Mouse (Mus musculus) intestine, postnatal 0 days (tissue): ENCODE measurements around the gene Pnkd. TPM values are rescaled to one million over a fixed set of nuclear protein-coding genes. Genes with fewer than 3 reads are reported as not detected.

Experiments used
- ATAC-seq: fragments of 200-750 bp; cut with Nextera tagmentation; 2 replicates; pipeline ENCODE4 v1.8.0; 2017; ENCODE audit warnings: mild to moderate bottlenecking, moderate TSS enrichment, moderate library complexity
- H3K27ac ChIP-seq: fragments of 300-500 bp; sonication (generic); 2 replicates; pipeline ENCODE4 v1.5.1; 2014; ENCODE audit warnings: mild to moderate bottlenecking, low read depth, low read length, moderate library complexity
- H3K27me3 ChIP-seq: fragments of 300-500 bp; sonication (generic); replicated peaks from 2 replicates; pipeline ENCODE4 v1.6.1; 2014; ENCODE audit warnings: low read length, mixed read lengths; ENCODE audit not compliant: control insufficient read depth, insufficient read depth
- H3K36me3 ChIP-seq: fragments of 300-500 bp; sonication (generic); 2 replicates; pipeline ENCODE4 v1.6.1; 2014; ENCODE audit warnings: mild to moderate bottlenecking, moderate library complexity; ENCODE audit not compliant: control insufficient read depth, insufficient read depth
- H3K4me1 ChIP-seq: fragments of 300-500 bp; sonication (generic); replicated peaks from 2 replicates; pipeline ENCODE4 v1.6.1; 2014; ENCODE audit warnings: antibody characterized with exemption, low read length, mixed read lengths; ENCODE audit not compliant: control insufficient read depth, insufficient read depth
- H3K4me2 ChIP-seq: fragments of 300-500 bp; sonication (generic); replicated peaks from 2 replicates; pipeline ENCODE4 v1.6.1; 2014; ENCODE audit warnings: low read depth, mild to moderate bottlenecking, moderate library complexity
- H3K4me3 ChIP-seq: fragments of 300-500 bp; sonication (generic); 2 replicates; pipeline ENCODE4 v1.5.1; 2014; ENCODE audit warnings: low read depth, low read length
- H3K9ac ChIP-seq: fragments of 300-500 bp; sonication (generic); 2 replicates; pipeline ENCODE4 v1.6.1; 2014; ENCODE audit warnings: mild to moderate bottlenecking, low read depth, low read length
- H3K9me3 ChIP-seq: fragments of 300-500 bp; sonication (generic); 2 replicates; pipeline ENCODE4 v1.6.1; 2016; ENCODE audit warnings: mixed run types; ENCODE audit not compliant: control insufficient read depth
- CTCF ChIP-seq: sonication (generic); IDR thresholded peaks from 2 replicates; pipeline ENCODE4 v1.5.1; 2016; ENCODE audit warnings: low read depth, mild to moderate bottlenecking, control low read depth, antibody characterized with exemption, moderate library complexity
- whole genome bisulfite sequencing: fragments of 180-500 bp; shearing (Covaris S2); extraction: QIAGEN DNeasy Blood & Tissue Kit; methylation state at CpG from one replicate; pipeline ENCODE4 v1.1.7; 2014; 5-methylcytosine and 5-hydroxymethylcytosine counted together
- polyA plus RNA-seq: library from polyadenylated mRNA; unstranded; fragments of >200 nt; fragmentation: Nextera tagmentation; extraction: Ambion mirVana; gene quantifications from 2 replicates; pipeline ENCODE4 v1.2.1, GENCODE M21; 2015

Gene Pnkd
- polyA plus RNA-seq = 103 and 107 TPM in 2 replicates

DNA sequence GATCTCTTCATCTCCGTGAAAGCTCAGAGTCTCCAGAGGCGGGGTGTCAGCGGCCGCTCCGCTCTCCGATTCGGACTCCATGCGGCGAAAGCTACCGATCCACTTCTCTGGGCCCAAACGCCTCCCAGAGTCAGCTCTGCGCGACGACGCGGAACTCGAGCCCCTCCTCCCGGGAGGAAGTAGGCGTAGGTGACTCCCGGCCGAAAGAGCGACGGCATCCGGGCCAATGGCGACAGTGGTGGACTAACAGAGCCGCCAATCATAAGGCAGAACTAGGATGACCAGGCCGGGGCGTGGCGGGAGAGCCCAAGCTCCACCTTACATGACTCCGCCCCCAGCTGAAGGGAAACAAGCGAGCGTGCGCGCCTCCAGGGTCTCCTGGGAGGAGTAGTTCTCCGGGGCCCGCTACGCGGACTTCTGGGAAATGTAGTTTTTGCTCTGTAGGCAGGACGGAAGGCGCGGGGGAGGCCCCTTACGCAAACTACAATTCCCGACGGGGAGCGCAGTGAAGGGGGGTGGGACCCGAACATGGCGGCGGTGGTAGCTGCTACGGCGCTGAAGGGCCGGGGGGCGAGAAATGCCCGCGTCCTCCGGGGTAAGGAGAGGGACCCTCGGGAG is at the start of gene Pnkd, which contains the start of gene Aamp:
Gene Pnkd, plus strand, starts transcription at position 388 of the 618 bp plus-strand sequence.
Gene Aamp, minus strand, starts transcription at position 196 of the 618 bp plus-strand sequence.
- H3K27me3 ChIP-seq = no peaks in the 10 kb centered on the region
- peak within 1 kb of the TSS; percentile 89 for H3K27ac ChIP-seq
- peak; percentile 97 for ATAC-seq
- peak within 1 kb of the TSS; percentile 76 for H3K4me3 ChIP-seq
- peaks cover 52% of the 10 kb centered on the region for H3K36me3 ChIP-seq
- peaks cover 4% of the 10 kb centered on the region; the same call in 1 of the 2 replicates for H3K4me1 ChIP-seq
- H3K4me2 ChIP-seq = peak within 1 kb of the TSS; percentile 86
- WGBS = under 1% methylated on average over 56 of the region's 56 CpGs
- peak; percentile 56 for TF ChIP-seq CTCF
- no peaks in the 10 kb centered on the region for H3K9me3 ChIP-seq
- peak within 1 kb of the TSS; percentile 60 for H3K9ac ChIP-seq

DNA sequence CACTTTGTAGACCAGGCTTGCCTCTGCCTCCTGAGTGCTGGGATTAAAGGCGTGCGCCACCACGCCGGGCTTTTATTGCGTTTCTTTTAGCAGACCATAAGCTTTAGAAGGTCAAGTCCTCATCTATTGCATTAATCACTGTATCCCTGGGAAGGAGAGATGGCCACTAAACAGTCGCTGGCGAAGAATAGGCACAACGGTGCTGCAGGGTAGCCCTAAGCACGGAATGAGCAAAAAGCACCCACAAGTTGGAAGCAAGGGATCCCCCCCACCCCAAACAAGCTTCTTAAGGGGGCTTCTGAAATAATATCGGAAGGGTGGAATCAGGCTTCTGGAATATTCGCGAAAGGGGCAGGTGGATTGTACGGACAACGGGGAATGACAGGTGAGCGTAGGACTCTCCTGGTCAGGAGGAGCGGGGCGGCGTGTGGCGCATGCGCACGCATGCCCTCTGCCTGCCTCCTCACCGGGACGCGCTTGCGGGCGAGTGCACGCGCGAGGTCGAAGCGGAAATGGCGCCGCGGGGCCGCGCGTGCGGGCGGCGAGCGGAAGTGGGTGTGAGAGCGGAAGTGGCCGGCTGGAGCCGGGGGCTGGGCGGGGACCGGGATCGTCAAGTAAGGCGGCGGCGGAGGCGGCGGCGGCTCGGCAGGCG is 48.7 kb upstream of the Pnkd start, which contains the start of gene Arpc2:
Gene Arpc2, plus strand, starts transcription at position 147 of the 652 bp plus-strand sequence.
- Histone ChIP-seq H3K9me3 (no peaks in the 10 kb centered on the region), H3K9ac (peak within 1 kb of the TSS; percentile 97), H3K4me1 (peaks cover 18% of the 10 kb centered on the region), H3K4me3 (peak within 1 kb of the TSS; percentile 100), H3K27me3 (no peaks in the 10 kb centered on the region), H3K27ac (peak within 1 kb of the TSS; percentile 98), H3K4me2 (peak within 1 kb of the TSS; percentile 67), H3K36me3 (no peaks in the 10 kb centered on the region)
- 1% methylated on average over 54 of the region's 55 CpGs for WGBS
- peak; percentile 93 for ATAC-seq
- TF ChIP-seq CTCF = no peak

DNA sequence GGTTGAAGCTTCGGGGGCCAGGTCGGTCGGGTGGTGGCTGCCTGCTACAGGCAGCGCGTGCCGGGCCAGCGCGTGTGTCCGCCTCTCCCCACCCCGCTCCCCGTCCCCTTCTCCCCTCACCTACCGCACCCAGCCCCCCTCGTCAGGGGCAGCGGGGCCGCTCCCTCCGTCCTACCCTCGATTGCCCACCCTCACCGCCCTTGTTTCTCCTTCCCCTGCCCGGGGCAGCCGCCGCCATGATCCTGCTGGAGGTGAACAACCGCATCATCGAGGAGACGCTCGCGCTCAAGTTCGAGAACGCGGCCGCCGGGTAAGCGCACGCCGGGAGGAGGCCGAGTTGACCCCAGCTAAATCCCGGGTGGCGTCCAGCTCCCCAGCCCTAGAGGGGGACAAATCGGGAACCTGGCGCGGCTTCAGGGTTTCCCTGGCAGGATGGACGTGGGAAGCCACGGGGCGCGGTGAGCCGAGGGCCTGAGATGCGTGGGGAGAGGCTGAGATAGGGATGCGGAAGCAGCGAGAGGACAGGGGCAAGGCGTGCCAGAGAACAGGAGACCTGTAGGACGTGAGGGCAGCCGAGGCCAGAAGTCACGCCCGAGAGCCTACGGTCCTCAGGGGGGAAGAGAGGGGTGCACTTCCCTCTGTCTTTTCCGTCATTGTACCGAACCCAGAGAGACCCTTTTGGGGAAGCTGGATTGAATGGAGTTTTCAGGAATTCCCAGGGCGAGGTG is 48.0 kb upstream of the Pnkd start:
- H3K4me3 ChIP-seq = peak overlapping the region; percentile 100
- under 1% methylated on average over 54 of the region's 57 CpGs for WGBS

DNA sequence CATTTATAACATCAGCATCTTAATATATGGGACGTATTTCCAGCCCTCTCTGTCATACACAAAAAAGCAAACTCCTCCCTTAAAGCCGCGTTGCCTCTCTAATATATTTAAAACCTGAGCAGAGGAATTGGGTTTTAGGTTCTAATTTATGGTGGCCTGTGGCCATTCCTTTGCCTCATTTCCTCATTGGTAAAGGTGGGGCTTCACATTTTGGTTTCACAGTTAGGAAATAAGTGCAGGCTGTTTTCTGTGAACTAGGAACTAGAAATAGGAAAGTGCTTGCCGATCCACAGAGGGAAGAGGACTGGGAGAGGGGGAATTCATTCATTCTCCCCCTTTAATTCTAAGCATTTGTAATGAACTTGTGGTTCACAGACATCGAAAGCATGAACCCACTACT is 47.1 kb upstream of the Pnkd start:
- peak overlapping the region; percentile 67 for H3K4me2 ChIP-seq
- H3K9ac ChIP-seq = peak overlapping the region; percentile 97
- peaks cover 18% of the 10 kb centered on the region for H3K4me1 ChIP-seq
- no peaks in the 10 kb centered on the region for H3K9me3 ChIP-seq
- WGBS = 10% methylated on average over 5 of the region's 5 CpGs
- H3K36me3 ChIP-seq = no peaks in the 10 kb centered on the region
- H3K27ac ChIP-seq = no peak overlapping the region
- H3K27me3 ChIP-seq = no peaks in the 10 kb centered on the region
- no peak for TF ChIP-seq CTCF
- H3K4me3 ChIP-seq = peak overlapping the region; percentile 100
- ATAC-seq = no peak

More for the DNA sequence above, 48.0 kb upstream of the Pnkd start:
- peak overlapping the region; percentile 98 for H3K27ac ChIP-seq
- peak; percentile 50 for ATAC-seq
- peak overlapping the region; percentile 67 for H3K4me2 ChIP-seq
- no peaks in the 10 kb centered on the region for H3K36me3 ChIP-seq
- no peaks in the 10 kb centered on the region for H3K9me3 ChIP-seq
- H3K27me3 ChIP-seq = no peaks in the 10 kb centered on the region
- H3K9ac ChIP-seq = peak overlapping the region; percentile 97
- H3K4me1 ChIP-seq = peaks cover 18% of the 10 kb centered on the region
- 0 out of 2 replicates have a peak, but pooled peaks have one; percentile 2 for TF ChIP-seq CTCF

DNA sequence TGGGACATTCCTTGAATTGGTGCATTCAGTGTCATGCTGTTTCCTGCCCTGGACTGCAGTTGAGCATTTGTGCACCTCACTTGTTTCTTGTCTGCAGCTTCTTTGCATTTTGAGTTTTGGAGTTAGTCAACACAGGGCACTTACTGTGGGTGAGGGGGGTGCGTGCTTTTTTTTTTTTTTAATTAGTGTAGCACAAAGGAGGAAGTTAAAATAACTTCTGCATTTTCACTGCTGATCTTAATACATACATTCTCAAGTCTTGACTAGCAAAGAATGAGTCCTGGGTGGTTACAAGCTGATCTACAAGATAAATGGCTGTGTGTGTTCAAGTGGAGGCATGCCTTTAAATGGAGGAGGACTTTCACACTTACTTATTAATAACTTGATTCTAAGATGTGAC is 46.6 kb upstream of the Pnkd start:
- Histone ChIP-seq H3K27me3 (no peaks in the 10 kb centered on the region), H3K9me3 (no peaks in the 10 kb centered on the region), H3K36me3 (no peaks in the 10 kb centered on the region), H3K4me3 (peak overlapping the region; percentile 100), H3K27ac (no peak overlapping the region; the same call in 1 of the 2 replicates), H3K4me1 (peaks cover 18% of the 10 kb centered on the region), H3K9ac (0 out of 2 replicates have a peak overlapping the region, but pooled peaks have one; percentile 97), H3K4me2 (peak overlapping the region; percentile 67)
- 19% methylated on average over 1 of the region's 1 CpGs for WGBS
- no peak for ATAC-seq
- TF ChIP-seq CTCF = no peak

DNA sequence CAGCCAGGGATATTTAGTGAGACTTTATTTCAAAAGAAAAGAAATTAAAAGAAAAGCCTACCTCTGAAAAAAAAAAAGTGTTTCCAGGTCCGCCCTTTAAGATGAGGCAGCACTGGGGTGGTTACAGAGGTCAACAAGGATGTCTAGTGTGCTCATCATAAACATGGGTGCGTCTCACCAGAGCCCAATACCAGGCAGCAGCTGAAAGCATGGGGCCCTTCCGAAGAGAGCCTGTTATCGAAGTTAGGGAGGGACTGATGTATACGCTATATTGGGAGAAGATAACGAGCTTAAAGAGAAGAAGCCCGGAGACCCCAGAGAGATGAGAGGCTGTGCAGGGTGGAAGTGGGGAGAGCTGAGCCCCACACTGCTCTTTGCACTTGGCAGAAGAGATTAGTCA is 45.6 kb upstream of the Pnkd start:
- peaks cover 18% of the 10 kb centered on the region for H3K4me1 ChIP-seq
- no peaks in the 10 kb centered on the region for H3K36me3 ChIP-seq
- peak overlapping the region; percentile 67 for H3K4me2 ChIP-seq
- no peaks in the 10 kb centered on the region for H3K27me3 ChIP-seq
- ATAC-seq = peak; percentile 58
- WGBS = 9% methylated on average over 7 of the region's 7 CpGs
- H3K9me3 ChIP-seq = no peaks in the 10 kb centered on the region
- peak overlapping the region; percentile 28; the same call in 1 of the 2 replicates for H3K9ac ChIP-seq
- peak overlapping the region; percentile 100 for H3K4me3 ChIP-seq
- peak overlapping the region; percentile 63 for H3K27ac ChIP-seq
- no peak for TF ChIP-seq CTCF
